Mouse (Mus musculus) ES-Bruce4 (cell line): ENCODE results near the gene Kmt5c.

ENCODE experiments used
- CTCF ChIP-seq: IDR thresholded peaks from one replicate; pipeline ENCODE4 v1.8.1; 2011; ENCODE audit warnings: low read depth, low read length
- EP300 ChIP-seq: IDR thresholded peaks from 2 replicates; pipeline ENCODE4 v1.6.1; 2011; ENCODE audit warnings: low read depth, low read length; ENCODE audit not compliant: insufficient read depth
- POLR2A ChIP-seq: IDR thresholded peaks from one replicate; pipeline ENCODE4 v1.8.1; 2011; ENCODE audit warnings: low read length; ENCODE audit not compliant: insufficient read depth

GRCm38 (mm10) chr7:4749169-4749568 lies 9.3 kb downstream of the Kmt5c start:
- no peak for TF ChIP-seq EP300
- no peak for TF ChIP-seq POLR2A
- TF ChIP-seq CTCF, result no peak
